Mouse (Mus musculus): ENCODE measurements around the gene Chat.

DNA sequence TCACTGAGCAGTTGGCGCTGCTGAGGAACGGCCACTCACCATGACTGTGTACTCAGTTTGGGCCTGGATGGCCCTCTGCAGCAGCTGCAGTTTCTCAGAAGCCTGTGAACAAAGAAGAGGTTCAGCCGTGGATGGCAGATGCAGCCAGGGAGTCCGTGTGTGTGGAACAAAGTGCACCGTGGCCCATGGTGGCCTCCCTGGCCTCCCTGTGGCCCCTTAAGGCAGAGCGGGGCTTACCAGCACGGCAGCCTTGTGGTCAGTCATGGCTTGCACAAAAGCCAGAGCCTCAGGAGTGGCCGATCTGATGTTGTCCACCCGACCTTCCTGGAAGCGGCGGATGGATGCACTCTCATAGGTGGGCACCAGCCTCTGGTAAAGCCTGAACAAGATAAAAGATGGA, 47.0 kb downstream of the Chat start:
- TF ChIP-seq CTCF (IDR thresholded peaks at IDR 0.05; ENCODE audit: low read depth, low read length) (no peak), TAL1 (conservative IDR thresholded peaks at IDR 0.05; ENCODE audit: low read depth, low read length) (no peak), GATA1 (IDR thresholded peaks at IDR 0.05; ENCODE audit: borderline replicate concordance, low read length) (no peak)

Measured in G1E (cell line).